Mouse (Mus musculus) megakaryocyte, embryonic 14.5 days (primary cell): ENCODE results near the gene Tcaim.

Experiments used
- FLI1 ChIP-seq: IDR thresholded peaks from 2 replicates; pipeline ENCODE4 v1.6.1; 2012; ENCODE audit warnings: low read length, inconsistent platforms, mixed read lengths
- GATA1 ChIP-seq: IDR thresholded peaks from 3 replicates; pipeline ENCODE4 v1.6.1; 2012; ENCODE audit warnings: mixed read lengths, low read length, inconsistent platforms, borderline replicate concordance

- no peak for TF ChIP-seq GATA1
- TF ChIP-seq FLI1 = no peak
Measured at GRCm38 (mm10) chr9:122815239-122815851, 10.0 kb downstream of the Tcaim start.
